Mouse (Mus musculus) adrenal gland, adult 18-20 months (tissue): Measurements from ENCODE around the gene Gm20532. TPM values are rescaled to one million over a fixed set of nuclear protein-coding genes. Genes with fewer than 3 reads are reported as not detected.

Source experiments
- DNase-seq, 2 experiments: peaks; one replicate each; pipeline ENCODE4 v3.0.0; 2021 to 2022; ENCODE audit warnings: low spot score in 2 of 2
- long read RNA-seq, 2 experiments: library from polyadenylated mRNA; stranded (forward); transcript quantifications; one replicate each; pipeline ENCODE4 v2.0.0; 2021
- total RNA-seq, 2 experiments: library from RNA; stranded (reverse); gene quantifications; 1 replicate in 1 of 2; 2 replicates in 1 of 2; pipeline ENCODE4 v1.2.3; 2021

The Gm20532 gene
- total RNA-seq: not detected
- long read RNA-seq, experiment 1, partial matches to known transcripts: 0 of 2 reads
- long read RNA-seq, experiment 1, other reads (novel, unspliced or antisense): 2 of 2 reads
- long read RNA-seq, experiment 2, partial matches to known transcripts: 0 of 3 reads
- long read RNA-seq, experiment 2, other reads (novel, unspliced or antisense): 3 of 3 reads

DNA sequence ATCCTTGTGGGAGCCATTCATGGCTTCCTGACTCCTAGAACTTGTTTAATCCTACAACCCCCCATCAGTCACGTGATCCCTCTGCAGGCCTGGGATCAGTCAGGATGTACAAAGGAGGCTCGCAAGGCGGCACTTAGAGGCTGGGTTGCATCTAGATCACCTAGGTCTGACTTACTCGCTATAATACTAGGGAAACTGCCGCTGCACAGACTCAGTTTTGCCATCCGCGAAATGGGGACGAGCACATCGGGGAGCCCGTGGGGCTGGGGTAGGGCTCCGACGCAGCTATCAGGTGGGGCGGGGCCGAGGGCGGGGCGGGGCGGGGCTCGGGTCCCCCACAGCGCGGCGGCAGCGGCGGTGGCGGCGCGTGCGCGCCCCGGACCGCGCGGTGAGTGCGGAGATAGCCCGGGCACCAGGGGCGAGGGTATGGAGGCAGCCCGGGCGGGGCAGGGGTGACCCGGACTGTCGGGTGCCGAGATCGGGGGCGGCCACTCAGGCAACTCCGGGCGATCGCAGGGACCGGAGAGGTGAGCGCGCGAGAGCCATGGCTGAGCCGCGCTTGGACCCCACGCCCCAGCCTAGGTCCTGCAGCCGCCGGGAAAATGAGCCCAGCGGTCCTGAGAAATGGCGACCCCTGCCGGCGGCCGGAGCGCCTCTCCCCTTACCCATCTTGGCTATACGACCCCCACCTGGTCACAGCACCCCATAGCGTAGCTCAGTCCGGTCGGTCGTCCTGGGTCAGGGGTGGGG, at the start of gene Gm20532:
TSS of gene Gm20532 (plus strand) at position 346 of the 750 bp plus-strand sequence.
- peak; percentile 67 to 72 for DNase-seq

DNA sequence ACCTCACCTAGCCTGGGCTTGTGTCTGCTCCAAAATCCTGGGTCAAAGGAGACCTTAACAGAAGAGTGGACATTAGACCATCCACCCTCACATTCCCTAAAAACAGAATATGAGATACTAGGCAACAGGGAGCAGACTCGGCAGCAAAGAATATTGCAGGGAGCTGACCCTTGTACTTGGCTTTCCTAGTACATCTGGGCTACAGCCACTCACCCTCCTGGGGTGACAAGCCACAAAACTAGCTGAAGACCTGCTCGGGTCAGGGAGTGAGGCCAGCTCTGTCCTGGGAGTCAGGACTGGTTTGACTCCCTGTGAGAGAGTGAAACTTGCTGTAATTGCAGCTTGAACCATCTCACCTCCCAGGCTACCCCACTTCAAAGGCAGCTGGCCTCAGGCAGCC, 46.9 kb upstream of the Gm20532 start:
- DNase-seq: no peak

DNA sequence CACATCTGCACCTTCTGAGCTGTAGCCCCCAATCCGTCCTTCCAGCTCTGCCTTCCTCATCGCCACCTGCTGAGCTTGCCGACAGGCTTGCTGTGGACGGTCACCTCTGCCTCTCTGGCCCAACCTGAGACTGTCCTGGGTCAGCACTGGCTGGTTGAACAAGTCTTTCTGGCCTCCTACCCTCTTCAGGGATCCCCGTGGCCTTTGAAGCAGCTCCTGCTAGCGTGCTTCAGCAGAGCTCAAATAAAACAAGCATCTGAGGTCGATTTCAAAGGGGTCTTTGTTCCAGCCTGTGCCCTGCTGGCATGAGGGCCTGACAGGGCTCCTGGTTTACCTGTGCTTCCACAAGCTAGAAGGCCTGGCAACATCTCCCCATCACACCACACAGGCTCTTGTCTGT, 45.7 kb upstream of the Gm20532 start:
- no peak for DNase-seq

DNA sequence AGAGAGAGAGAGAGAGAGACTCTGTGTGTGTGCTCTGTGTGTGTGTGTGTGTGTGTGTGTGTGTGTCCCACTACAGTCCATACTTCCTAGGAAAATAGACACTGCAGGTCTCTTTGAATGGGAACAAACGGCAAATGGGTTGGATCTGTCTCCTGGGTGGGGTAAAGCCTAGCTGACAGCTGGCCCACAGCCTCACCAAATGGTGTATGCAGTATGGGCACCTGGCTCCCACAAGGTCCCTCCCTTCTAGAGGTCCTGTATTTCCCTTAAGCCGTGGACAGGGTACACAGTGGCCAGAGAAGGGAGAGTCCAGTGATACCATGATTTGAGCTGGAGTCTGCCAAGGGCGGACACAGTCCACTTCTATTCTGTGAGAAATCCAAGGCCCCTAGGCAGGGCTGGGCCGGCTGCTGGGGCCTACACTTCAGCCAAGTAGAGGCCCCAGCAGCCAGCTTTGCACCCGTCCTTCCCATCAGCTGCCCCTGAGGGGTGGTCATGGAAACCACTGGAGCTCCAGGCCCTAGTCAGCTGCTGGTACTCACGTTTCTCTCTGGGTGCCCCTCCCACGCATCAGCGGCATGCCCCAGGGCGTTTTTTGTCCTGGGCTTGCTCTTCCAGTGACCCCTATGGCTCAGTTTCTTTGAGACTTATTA, 45.1 kb upstream of the Gm20532 start:
- DNase-seq: no peak

DNA sequence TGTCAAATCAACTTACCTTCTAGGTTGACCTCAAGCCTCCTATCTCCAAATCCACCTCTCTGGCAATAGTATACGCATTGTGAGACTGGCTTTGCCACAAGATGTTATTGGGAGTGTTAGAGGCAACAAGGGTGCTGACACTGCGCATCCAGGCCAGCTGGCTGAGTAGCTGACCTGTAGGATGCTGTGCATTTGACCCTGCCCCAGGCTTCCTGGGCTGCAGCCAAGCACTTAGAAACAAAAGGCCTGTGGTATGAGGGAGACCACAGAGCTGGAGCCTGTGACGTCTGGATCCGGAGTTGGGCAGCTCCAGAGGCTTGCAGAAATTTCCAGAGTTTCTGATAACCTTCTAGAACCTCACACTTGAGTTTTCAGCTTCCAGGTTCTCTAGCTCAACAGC, 43.3 kb upstream of the Gm20532 start:
- no peak for DNase-seq

DNA sequence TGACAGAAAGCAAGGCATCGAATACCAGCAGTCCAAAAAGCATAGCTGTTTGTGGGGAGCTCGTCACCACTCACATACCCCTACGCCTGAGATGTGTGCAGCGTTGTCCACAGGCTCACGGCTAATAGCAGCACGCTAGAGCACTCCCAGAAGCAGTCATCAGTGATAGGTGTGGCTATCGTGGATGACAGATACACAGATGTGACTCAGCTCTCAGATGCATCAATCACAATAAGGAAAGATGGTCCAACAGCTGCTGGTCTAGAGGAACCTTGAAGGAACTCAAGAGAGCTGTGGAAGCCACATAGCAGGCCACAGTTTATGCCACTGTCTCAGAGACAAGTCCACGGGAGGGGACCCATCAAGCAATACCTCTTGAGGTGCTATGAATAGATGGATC, 42.7 kb upstream of the Gm20532 start:
- no peak for DNase-seq

DNA sequence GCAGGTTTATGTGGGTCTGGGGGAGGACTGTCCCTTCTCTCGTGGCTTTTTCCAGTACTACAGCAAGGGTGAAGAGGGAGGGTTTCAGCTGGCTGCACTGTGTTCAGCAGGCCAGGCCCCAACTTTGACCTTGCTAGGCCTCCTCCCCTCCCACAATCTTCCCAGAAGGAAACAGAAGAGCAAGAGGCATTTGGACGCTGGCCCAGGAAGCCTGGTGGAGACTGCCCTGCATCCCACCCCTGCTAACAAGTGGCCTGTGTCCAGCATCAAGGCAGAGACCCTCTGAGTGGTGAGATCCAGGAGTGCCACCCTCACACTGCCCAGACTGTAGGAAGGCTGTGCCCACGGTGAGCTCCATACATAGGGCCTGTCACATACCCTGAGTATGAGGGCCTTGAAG, 42.2 kb upstream of the Gm20532 start:
- DNase-seq: peak; percentile 32 to 39

DNA sequence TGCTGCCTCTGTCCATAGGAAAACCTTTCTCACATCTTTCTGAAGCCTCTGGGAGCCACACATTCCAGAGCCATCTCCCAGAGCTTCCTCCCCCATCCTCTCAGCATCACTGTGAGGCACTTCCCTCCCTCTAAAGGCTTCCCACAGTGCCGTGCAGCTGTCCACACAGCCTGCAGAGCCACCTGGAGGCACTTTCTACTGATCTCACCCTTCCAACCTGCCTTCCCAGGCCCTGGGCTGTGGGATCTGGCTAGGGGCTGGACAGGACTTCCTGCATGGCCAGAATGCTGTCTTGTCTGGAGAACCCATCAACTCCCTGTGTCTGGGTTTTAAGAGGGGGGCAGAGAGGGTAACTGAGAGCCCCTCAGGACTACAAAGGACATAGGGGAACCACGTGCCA, 39.0 kb upstream of the Gm20532 start:
- no peak for DNase-seq

DNA sequence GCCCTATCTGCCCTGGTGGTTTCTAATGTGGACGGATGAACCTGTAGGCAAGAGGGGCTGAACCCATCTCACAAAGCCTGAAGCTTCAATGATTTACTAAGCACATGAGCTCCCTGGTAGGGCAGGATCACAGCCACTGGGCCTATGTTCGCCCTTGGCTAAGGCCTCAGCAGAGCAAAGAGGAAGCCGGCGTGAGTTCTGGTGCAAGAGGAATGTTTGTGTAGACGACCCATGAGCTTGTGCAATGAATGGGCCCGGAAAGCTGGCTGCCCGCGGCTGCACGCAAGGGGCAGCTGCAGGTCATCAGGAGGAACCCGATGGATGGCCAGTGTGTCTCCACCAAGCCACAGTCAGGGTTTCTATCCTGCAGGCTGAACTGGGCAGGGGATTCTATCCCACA, 36.6 kb upstream of the Gm20532 start:
- DNase-seq: no peak

DNA sequence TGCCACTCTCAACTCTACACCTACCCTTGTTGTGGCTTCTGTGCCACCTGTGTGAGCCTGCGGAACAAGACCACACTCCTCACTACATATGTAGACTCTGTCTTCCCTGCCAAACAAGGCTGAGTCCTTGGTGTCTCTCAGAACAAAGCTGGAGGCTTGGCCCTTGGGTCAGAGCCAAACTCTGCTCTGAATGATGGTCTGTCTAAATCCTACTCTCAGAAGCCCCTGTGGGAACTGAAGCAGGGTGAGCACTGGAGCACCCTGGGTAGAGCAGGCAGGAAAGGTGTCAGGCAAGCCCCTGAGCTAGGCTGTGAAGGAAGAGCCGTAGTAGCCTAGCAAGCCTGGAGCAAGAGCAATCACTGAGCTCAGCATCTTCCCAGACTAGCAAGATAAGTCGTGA, 36.2 kb upstream of the Gm20532 start:
- peak in 1 of 2 experiments; percentile 27 for DNase-seq

DNA sequence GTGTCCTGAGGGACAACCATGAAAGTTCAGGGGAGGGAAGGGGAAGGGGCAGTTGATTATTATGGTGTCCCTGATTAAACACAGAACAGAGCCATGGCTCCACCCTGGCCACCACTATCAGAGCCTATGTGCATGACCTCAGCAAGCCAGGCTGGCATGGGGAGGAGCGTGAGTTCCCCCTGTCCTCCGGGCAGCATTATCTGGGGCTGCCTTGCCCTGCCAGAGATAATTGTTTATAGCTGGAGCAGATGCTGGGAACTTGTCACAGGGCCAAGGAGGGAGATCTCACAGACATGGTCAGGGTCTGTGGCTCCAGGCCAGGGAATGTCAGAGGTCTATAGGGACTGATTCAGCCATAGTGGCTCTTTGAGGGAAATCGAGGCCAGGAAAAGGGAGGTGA, 35.7 kb upstream of the Gm20532 start:
- DNase-seq: no peak

DNA sequence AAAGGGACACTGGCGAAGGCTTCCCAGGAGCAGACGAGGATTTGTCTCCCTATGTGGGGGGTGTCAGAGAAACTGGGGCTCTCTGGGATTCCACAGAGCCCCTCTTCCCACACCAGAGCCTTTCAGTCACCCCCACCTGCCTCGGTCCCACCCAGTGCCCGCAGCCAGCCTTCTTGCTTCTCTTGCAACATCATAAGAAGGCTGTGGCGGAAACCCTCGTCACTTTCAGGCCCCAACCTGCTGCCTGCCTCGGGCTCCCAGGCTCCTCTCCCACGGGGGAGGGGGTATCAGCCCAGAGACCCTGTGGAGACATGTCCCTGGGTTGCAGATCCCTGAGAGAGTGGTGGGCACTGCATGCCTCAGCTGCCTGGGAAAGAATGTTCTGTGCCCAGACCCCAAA, 35.0 kb upstream of the Gm20532 start:
- no peak for DNase-seq

DNA sequence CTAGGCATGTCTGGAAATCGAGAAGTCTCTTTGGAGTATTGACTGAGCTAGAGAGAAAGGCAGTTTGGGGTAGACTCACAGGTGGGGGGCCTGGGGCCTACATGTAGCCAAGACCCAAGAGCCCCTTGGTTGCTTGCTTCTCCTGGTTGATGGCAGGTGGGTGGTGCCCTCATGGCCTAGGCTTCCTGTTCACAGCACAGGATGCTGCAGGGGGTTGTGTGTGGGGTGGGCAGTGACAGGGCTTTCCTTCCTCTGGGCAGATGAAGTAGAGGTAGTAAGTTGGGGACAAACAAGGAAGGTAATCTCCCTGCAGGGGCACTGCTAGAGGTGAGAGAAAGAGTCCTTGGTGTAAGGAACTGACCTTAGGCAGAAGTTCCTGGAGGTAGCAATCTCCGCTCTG, 34.4 kb upstream of the Gm20532 start:
- DNase-seq: no peak

DNA sequence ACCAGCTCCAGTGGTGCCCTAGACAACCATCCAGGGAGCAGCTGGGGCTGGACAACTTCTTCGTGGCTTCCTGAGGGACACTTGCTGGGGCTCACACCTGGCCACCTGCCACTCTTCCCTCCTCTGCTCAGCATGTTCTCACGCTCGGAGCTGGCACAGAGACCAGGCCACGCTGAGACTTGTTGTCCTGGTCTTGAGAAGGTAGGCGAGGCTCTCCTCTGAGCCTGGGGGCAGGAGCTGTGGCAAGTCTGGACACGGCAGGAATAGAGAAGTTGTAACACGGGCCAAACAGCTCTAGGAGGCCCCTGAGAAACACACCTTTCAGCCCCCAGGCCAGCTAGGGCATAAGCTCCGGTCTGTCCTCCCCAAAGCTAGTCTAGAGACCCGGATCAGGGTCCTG, 32.5 kb upstream of the Gm20532 start:
- DNase-seq: no peak

DNA sequence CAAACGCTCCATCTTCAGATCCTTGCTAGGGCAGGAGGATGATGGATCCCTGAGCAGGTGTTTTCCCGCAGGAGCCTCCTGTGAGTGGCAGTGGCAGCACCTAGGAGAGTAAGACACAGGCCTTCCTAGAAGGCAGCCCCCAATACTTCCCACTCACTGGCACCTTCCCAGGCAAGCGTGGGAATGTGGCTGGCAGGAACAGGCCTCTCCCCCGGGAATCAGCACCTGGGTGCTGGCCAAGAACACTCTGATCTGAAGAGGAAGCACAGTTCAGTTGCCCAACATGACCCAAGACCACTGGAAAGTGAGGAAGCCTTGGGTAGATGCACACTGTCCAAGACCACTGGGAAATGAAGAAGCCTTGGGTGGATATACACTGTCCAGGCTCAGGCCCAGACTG, 31.4 kb upstream of the Gm20532 start:
- peak in 1 of 2 experiments; percentile 60 for DNase-seq

DNA sequence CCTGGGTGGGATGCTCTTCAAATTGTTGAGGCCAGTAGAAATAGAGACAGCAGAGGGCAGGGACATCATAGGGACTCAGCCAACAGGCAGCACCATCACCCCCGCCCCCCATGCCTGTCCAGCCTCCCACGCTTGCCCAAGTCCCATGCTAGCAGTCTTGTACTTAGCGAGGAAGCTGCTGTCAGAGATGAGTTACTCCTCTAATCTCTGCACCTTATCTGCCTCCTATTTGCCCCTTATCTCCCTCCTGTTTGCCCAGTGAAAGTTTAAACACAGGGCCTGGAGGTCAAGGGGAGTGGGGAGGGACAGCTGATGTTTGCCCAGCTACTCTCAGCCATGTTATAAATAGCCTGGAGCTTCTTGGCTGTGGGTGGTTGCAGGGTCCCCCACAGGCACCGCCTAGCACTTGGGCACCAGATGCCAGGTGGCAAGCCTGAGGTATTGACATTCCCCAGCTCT, 29.9 kb upstream of the Gm20532 start:
- no peak for DNase-seq

DNA sequence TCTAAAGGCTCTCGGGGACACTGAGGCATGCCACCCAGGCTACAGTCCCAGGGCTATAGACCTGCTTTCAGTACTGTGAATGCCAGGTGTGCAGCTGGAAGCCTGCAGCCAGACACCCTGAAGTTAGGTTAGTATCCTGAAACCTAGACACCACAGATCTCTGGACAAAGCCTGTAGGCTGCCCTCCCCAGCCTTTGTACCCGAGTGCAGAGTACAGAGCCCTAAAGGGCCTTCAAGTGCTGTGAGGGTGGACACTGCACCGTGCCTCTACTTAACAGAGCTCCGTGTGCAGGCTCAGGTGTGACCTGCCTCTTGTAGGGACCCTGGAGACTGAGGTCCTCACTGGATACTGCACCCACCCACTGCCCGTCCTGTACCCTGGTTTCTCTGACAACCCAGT, 25.9 kb upstream of the Gm20532 start:
- no peak for DNase-seq

DNA sequence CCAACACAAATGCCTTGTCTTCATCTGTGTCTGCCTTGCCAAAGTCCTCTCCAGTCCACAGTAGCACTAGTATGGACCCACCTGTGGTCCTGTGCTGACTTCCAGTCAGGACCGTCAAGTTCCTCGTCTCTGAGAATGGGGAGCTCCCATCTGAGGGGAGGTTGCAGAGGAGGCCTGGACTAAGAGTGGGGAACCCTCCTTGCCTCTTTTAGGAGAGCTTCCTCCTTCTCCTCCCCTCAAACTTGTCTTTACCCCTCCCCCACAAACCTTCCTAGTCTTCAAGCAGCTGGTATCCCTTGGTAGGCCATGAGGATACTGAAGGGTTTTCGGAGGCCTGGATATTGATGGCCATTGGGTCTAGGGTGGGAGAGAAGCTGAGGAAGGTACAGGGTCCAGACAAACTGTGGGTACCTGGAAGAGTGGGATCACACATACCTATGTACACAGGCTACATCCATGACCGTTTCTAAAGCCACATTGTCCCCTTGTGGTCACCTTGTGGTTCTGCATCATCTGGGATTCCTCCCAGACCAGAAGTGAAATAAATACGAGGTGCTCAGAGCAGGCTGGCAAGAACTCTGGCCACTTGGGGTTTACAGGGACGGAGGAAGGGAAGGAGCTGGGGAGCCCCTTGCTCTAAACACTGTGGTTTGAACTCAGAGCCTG, 25.0 kb upstream of the Gm20532 start:
- DNase-seq: peak in 1 of 2 experiments; percentile 33

DNA sequence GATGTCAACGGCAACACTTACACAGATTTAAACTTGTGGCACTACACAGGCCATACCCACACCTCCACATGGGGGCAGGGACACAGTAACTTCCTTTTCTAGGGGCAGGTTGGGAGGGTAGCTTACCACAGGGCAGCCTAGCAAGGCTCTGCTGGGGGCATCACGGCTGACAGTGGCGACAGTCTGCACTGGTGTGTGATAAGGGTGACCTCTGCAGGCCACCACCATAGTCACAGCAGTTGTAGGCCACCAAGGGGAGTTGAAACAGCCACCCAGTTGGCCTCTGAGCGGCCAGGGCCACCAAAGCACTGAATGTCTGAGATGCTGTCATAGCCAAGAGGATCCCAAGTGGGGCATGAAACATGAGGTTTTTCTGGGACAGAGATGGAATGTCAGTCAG, 20.2 kb upstream of the Gm20532 start:
- no peak for DNase-seq

DNA sequence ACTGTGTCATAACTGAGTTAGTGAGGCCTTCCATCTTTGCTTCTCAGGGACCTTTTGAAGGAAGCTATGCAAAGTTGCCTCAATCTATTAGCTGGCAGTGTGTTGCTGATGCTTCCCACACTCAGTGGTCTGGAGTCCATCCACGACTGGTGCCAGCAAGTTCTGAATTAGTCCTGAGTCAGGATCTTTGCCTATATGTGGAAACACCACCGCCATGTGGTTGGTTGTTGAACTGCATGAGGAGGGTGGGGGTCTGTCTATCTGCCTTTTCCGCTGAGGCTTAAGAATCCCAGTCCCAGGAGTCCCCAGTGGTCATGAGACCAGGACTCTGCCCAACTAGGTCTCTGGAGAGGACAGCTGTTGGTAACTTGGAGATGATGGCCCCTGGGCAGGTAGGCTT, 16.4 kb upstream of the Gm20532 start:
- peak in 1 of 2 experiments; percentile 61 for DNase-seq

DNA sequence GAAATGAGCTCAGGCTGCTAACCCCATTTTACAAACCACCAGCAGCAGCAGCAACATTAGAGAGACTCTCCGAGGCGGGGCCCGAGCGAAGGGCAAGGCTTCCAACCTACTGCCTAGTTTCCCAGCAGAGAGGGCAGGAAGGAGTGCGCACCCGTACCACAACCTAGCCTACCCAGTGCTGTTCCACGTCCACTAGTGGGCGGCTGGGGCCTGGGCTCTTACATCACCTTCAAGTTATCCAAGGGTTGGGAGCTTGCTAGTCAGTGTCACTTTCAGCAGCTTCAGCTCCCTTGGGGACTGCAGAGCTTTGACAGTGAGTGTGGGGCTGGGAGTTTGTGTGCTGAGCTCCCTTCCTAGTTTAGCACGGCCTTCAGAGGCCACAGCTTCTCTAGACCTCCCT, 15.0 kb upstream of the Gm20532 start:
- DNase-seq: no peak

DNA sequence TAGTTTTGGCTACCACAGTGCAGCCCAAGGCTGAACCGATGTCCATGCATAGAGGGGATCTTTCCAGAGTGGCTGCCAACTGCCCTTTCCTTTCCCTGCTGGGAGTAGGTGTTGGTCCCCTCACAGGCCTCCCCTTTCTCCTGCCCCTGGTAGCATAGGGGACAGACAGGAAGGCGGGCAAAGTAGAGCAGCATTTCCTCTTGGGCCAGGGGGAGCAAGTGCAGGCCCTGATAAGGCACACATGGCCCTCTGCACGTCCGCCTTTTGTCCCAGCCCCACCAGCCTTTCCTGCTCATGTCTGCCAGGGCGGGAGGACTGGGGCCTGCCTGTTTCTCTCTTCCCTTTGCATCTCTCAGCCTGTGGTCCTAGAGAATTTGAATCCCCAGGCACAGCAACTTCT, 14.6 kb upstream of the Gm20532 start:
- no peak for DNase-seq
